Comparison of ENCODE assay signal across 7 mouse cellular contexts in the genomic region with DNA sequence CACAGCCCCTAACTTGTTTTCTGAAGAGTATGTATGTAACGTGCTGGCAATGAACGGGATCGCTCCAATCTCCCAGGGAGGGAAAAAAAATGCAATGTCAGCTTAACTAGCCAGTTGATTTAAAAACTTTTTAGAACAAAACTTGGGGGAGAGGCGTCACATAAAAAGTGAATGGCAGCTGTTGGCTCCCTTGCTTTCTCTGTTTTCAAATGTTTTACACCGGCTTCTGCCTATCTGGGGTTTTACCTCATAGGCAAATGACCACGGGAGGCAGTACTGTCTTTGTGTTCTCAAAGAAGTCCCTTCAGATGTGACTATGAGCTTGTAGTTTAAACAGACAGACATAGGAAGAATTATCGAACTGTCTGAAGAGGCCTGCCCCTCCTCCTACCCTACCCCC. TPM values are rescaled to one million over a fixed set of nuclear protein-coding genes. Genes with fewer than 3 reads are reported as not detected.
A peak's percentile ranks its signal among the peaks of the same experiment; 100 is the strongest.
DNase-seq lines count a peak whose midpoint lies in the region; ATAC-seq lines count a peak whose summit lies in the region.

No protein-coding gene starts in this region.

- peak overlapping the region; percentile 62 for H3K27ac ChIP-seq in lung, embryonic 15.5 days
- no peak overlapping the region for H3K27ac ChIP-seq in forebrain, embryonic 14.5 days (ENCODE audit: low read depth, low read length)
- H3K27ac ChIP-seq in limb, embryonic 13.5 days: peak overlapping the region; percentile 88
- H3K27ac ChIP-seq in stomach, embryonic 16.5 days (ENCODE audit: low read length): peak overlapping the region; percentile 74

- peak overlapping the region; percentile 34 for H3K9ac ChIP-seq in lung, embryonic 15.5 days
- peak overlapping the region; percentile 37 for H3K9ac ChIP-seq in forebrain, embryonic 14.5 days (ENCODE audit: low read length)
- H3K9ac ChIP-seq in limb, embryonic 13.5 days: peak overlapping the region; percentile 99
- peak overlapping the region; percentile 64 for H3K9ac ChIP-seq in stomach, embryonic 16.5 days (ENCODE audit: low read length)

- WGBS in lung, embryonic 15.5 days: 28% methylated on average over 7 of the region's 7 CpGs
- 31% methylated on average over 7 of the region's 7 CpGs for WGBS in forebrain, embryonic 14.5 days
- WGBS in limb, embryonic 13.5 days: 12% methylated on average over 7 of the region's 7 CpGs
- WGBS in stomach, embryonic 16.5 days: 33% methylated on average over 7 of the region's 7 CpGs

- no peak for DNase-seq in lung, postnatal 14 days
- peak; percentile 42 for DNase-seq in forebrain, embryonic 14.5 days (ENCODE audit: low spot score)
- DNase-seq in adrenal gland, postnatal 4 days (ENCODE audit: low spot score in 2 of 2): no peak
- no peak for DNase-seq in frontal cortex, postnatal 25 days (ENCODE audit: low spot score in 2 of 2)

- ATAC-seq in lung, embryonic 15.5 days (ENCODE audit: borderline replicate concordance, extremely low read depth, low FRiP score, low TSS enrichment): no peak
- no peak for ATAC-seq in forebrain, embryonic 14.5 days
- ATAC-seq in limb, embryonic 13.5 days (ENCODE audit: low FRiP score, low read depth): no peak
- no peak for ATAC-seq in stomach, embryonic 16.5 days (ENCODE audit: insufficient read depth, low FRiP score)

- H3K27me3 ChIP-seq in lung, embryonic 15.5 days: no peaks in the 10 kb centered on the region
- no peaks in the 10 kb centered on the region; the same call in 1 of the 2 replicates for H3K27me3 ChIP-seq in forebrain, embryonic 14.5 days (replicated peaks; ENCODE audit: control insufficient read depth, insufficient read depth, low read length)
- H3K27me3 ChIP-seq in limb, embryonic 13.5 days: no peaks in the 10 kb centered on the region
- H3K27me3 ChIP-seq in stomach, embryonic 16.5 days (ENCODE audit: control insufficient read depth, insufficient read depth, low read length): no peaks in the 10 kb centered on the region

- H3K36me3 ChIP-seq in lung, embryonic 15.5 days: no peaks in the 10 kb centered on the region
- H3K36me3 ChIP-seq in forebrain, embryonic 14.5 days (ENCODE audit: control insufficient read depth, insufficient read depth, low read length): no peaks in the 10 kb centered on the region
- H3K36me3 ChIP-seq in limb, embryonic 13.5 days: no peaks in the 10 kb centered on the region
- H3K36me3 ChIP-seq in stomach, embryonic 16.5 days (ENCODE audit: control insufficient read depth, insufficient read depth, low read length): no peaks in the 10 kb centered on the region

- no peaks in the 10 kb centered on the region for H3K9me3 ChIP-seq in lung, embryonic 15.5 days
- H3K9me3 ChIP-seq in forebrain, embryonic 14.5 days (replicated peaks; ENCODE audit: control insufficient read depth, low read length): no peaks in the 10 kb centered on the region
- H3K9me3 ChIP-seq in limb, embryonic 13.5 days: no peaks in the 10 kb centered on the region
- no peaks in the 10 kb centered on the region for H3K9me3 ChIP-seq in stomach, embryonic 16.5 days (replicated peaks; ENCODE audit: control insufficient read depth, low read length)

- peaks cover 56% of the 10 kb centered on the region for H3K4me1 ChIP-seq in lung, embryonic 15.5 days
- peaks cover 15% of the 10 kb centered on the region; the same call in 1 of the 2 replicates for H3K4me1 ChIP-seq in forebrain, embryonic 14.5 days (ENCODE audit: control insufficient read depth, insufficient read depth, low read length)
- H3K4me1 ChIP-seq in limb, embryonic 13.5 days: peaks cover 72% of the 10 kb centered on the region
- peaks cover 16% of the 10 kb centered on the region; the same call in 1 of the 2 replicates for H3K4me1 ChIP-seq in stomach, embryonic 16.5 days (ENCODE audit: control insufficient read depth, insufficient read depth, low read length)

- H3K4me3 ChIP-seq in lung, embryonic 15.5 days: peak overlapping the region; percentile 35
- H3K4me3 ChIP-seq in forebrain, embryonic 14.5 days (ENCODE audit: low read depth, low read length): peak overlapping the region; percentile 22
- peak overlapping the region; percentile 93 for H3K4me3 ChIP-seq in limb, embryonic 13.5 days
- H3K4me3 ChIP-seq in stomach, embryonic 16.5 days (replicated peaks; ENCODE audit: low read length): peak overlapping the region; percentile 39

- H3K4me2 ChIP-seq in lung, embryonic 15.5 days: peak overlapping the region; percentile 63
- peak overlapping the region; percentile 52 for H3K4me2 ChIP-seq in forebrain, embryonic 14.5 days (ENCODE audit: low read length)
- H3K4me2 ChIP-seq in limb, embryonic 13.5 days (replicated peaks): peak overlapping the region; percentile 77
- H3K4me2 ChIP-seq in stomach, embryonic 16.5 days (ENCODE audit: low read depth, low read length): peak overlapping the region; percentile 61

RNA-seq across cellular contexts. Expression of a gene that starts 4.3 kb away (rescaled TPM):
- polyA plus RNA-seq in lung, embryonic 15.5 days (2015; fragmentation: Nextera tagmentation; extraction: Ambion mirVana): 22.2 and 23.6 TPM in 2 replicates
- 11.0 and 15.6 TPM in 2 replicates for polyA plus RNA-seq in forebrain, embryonic 14.5 days (2014; fragmentation: Nextera tagmentation; extraction: Ambion mirVana)
- 56.8 and 57.2 TPM in 2 replicates for polyA plus RNA-seq in limb, embryonic 13.5 days (2015; fragmentation: Nextera tagmentation; extraction: Ambion mirVana)
- polyA plus RNA-seq in stomach, embryonic 16.5 days (2015; fragmentation: Nextera tagmentation; extraction: Ambion mirVana): 20.2 and 21.7 TPM in 2 replicates
- total RNA-seq in adrenal gland, postnatal 4 days (2021): 10 to 100 TPM; 30.2 to 30.4 TPM

Comparison
In these comparisons a context has a peak if more than half of its experiments do, and no peak if none do; other contexts are left out.
1. H3K4me3 ChIP-seq: peak in every context shown above with its lines; median percentile 93 in limb, embryonic 13.5 days; 39 in stomach, embryonic 16.5 days; 35 in lung, embryonic 15.5 days; 22 in forebrain, embryonic 14.5 days.
2. H3K9ac ChIP-seq: peak in every context shown above with its lines; median percentile 99 in limb, embryonic 13.5 days; 64 in stomach, embryonic 16.5 days; 37 in forebrain, embryonic 14.5 days; 34 in lung, embryonic 15.5 days.